Mouse (Mus musculus) CH12.LX (cell line): ENCODE results near the gene Lgals8.

Experiments
- BHLHE40 ChIP-seq: IDR thresholded peaks from 2 replicates; pipeline ENCODE4 v1.6.1; 2011; ENCODE audit warnings: mild to moderate bottlenecking, low read depth, low read length, improper control_type of control experiment
- CTCF ChIP-seq, 2 experiments: IDR thresholded peaks in 1 of 2; conservative IDR thresholded peaks in 1 of 2; 2 replicates each; pipeline ENCODE4 v1.5.1; 2011 to 2012; ENCODE audit warnings: low read depth in 2 of 2, low read length in 2 of 2, improper control_type of control experiment in 1 of 2, inconsistent platforms in 1 of 2, mild to moderate bottlenecking in 1 of 2, moderate library complexity in 1 of 2
- EP300 ChIP-seq: IDR thresholded peaks from 2 replicates; pipeline ENCODE4 v1.6.1; 2011; ENCODE audit warnings: low read length, improper control_type of control experiment
- JUN ChIP-seq: IDR thresholded peaks from 2 replicates; pipeline ENCODE4 v1.6.1; 2011; ENCODE audit warnings: low read depth, mild to moderate bottlenecking, low read length, improper control_type of control experiment, moderate library complexity; ENCODE audit not compliant: insufficient read depth
- KAT2A ChIP-seq: IDR thresholded peaks from 2 replicates; pipeline ENCODE4 v1.6.1; 2012; ENCODE audit warnings: low read length, improper control_type of control experiment, inconsistent platforms; ENCODE audit not compliant: insufficient replicate concordance
- MAX ChIP-seq: IDR thresholded peaks from 2 replicates; pipeline ENCODE4 v1.6.1; 2011; ENCODE audit warnings: low read length, improper control_type of control experiment
- POLR2A ChIP-seq: IDR thresholded peaks from 2 replicates; pipeline ENCODE4 v1.6.1; 2011; ENCODE audit warnings: low read depth, mild to moderate bottlenecking, improper control_type of control experiment, low read length
- SMC3 ChIP-seq: IDR thresholded peaks from 2 replicates; pipeline ENCODE4 v1.6.1; 2011; ENCODE audit warnings: low read depth, low read length, improper control_type of control experiment
- TBP ChIP-seq: conservative IDR thresholded peaks from 2 replicates; pipeline ENCODE4 v1.6.1; 2011; ENCODE audit warnings: low read depth, low read length, improper control_type of control experiment
- TCF12 ChIP-seq: IDR thresholded peaks from 2 replicates; pipeline ENCODE4 v1.6.1; 2014; ENCODE audit warnings: low read depth, mild to moderate bottlenecking, inconsistent platforms, low read length, improper control_type of control experiment
- UBTF ChIP-seq: IDR thresholded peaks from 2 replicates; pipeline ENCODE4 v1.6.1; 2012; ENCODE audit warnings: low read depth, mild to moderate bottlenecking, inconsistent platforms, low read length, improper control_type of control experiment, moderate library complexity
- USF1 ChIP-seq: IDR thresholded peaks from 2 replicates; pipeline ENCODE4 v1.6.1; 2014; ENCODE audit warnings: low read depth, mild to moderate bottlenecking, inconsistent platforms, low read length, improper control_type of control experiment
- ZC3H11A ChIP-seq: IDR thresholded peaks from 2 replicates; pipeline ENCODE4 v1.6.1; 2012; ENCODE audit warnings: low read depth, mild to moderate bottlenecking, inconsistent platforms, low read length, improper control_type of control experiment
- ZMIZ1 ChIP-seq: IDR thresholded peaks from 2 replicates; pipeline ENCODE4 v1.6.1; 2012; ENCODE audit warnings: low read depth, mild to moderate bottlenecking, inconsistent platforms, low read length, improper control_type of control experiment

DNA sequence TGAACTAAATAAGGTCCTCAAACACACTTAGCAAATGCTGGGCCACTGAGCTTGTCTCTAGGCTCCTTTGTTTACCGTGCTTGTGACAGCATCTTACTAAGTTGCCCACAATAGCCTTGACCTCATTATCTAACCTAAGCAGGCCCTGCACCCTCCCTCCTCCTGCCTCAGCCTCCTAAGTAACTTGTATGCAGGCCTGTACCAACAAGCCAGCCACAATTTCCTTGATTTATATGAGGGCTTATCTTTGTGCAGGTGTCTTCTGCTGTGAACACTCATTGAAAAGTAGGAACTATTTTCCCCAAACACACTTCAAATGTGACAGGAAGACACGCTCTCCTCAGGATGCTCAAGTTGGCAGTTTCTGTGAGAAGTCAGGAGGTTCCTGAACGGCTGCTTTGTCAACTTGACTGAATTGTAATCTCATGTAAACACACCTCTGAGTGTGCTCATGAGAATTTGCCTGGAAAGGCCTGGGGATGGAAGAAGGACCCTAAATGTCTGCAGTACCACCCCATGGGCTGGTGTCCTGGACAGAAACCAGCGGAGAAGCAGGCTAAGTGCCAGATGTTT, 38.0 kb upstream of the Lgals8 start:
- TF ChIP-seq MAX = no peak
- TF ChIP-seq CTCF (conservative IDR thresholded peaks at IDR 0.05 in 1 of 2, IDR thresholded peaks at IDR 0.05 in 1 of 2; ENCODE audit: low read depth in 2 of 2, low read length in 2 of 2) = no peak
- TF ChIP-seq BHLHE40 = no peak
- no peak for TF ChIP-seq ZMIZ1
- no peak for TF ChIP-seq KAT2A
- TF ChIP-seq UBTF = no peak
- TF ChIP-seq POLR2A = no peak
- no peak for TF ChIP-seq ZC3H11A
- no peak for TF ChIP-seq TBP
- no peak for TF ChIP-seq SMC3
- no peak for TF ChIP-seq TCF12
- TF ChIP-seq EP300 = no peak
- TF ChIP-seq USF1 = no peak
- no peak for TF ChIP-seq JUN
